ENCODE assay signal across 9 mouse cellular contexts in genomic region chr8:127178634-127179033, GRCm38 (mm10).
DNase-seq lines count a peak whose midpoint lies in the region; ATAC-seq and TF ChIP-seq lines count a peak whose summit lies in the region.
"Had no signal": no experiment of that assay in that cellular context is flagged by ENCODE, and none has a peak within 500 bp of the region (broad histone marks: within the 10 kb centered on the region; RNA-seq: fewer than 3 reads in every experiment).

No protein-coding gene starts in this region.

- ATAC-seq in heart, embryonic 11.5 days (replicated peaks; ENCODE audit: insufficient number of reproducible peaks, low FRiP score, low TSS enrichment), result no peak
- peak; percentile 77 for ATAC-seq in common myeloid progenitor, adult 5-6 weeks (replicated peaks; ENCODE audit: low read depth, poor library complexity, severe bottlenecking)
- peak; percentile 66; the same call in 1 of the 2 replicates for ATAC-seq in limb, embryonic 13.5 days (ENCODE audit: low FRiP score, low read depth)

- H3K9me3 ChIP-seq in heart, embryonic 11.5 days (replicated peaks; ENCODE audit: control insufficient read depth, low read length), result no peaks in the 10 kb centered on the region
- H3K9me3 ChIP-seq in ES-Bruce4 (replicated peaks; ENCODE audit: control insufficient read depth, insufficient read depth, low read length, poor library complexity, severe bottlenecking), result no peaks in the 10 kb centered on the region
- H3K9me3 ChIP-seq in hindbrain, embryonic 10.5 days, result no peaks in the 10 kb centered on the region
- H3K9me3 ChIP-seq in limb, embryonic 13.5 days, result no peaks in the 10 kb centered on the region
- H3K9me3 ChIP-seq: liver, embryonic 15.5 days had no signal

- no peak for TF ChIP-seq EP300 in ES-Bruce4 (IDR thresholded peaks at IDR 0.05; ENCODE audit: insufficient read depth, low read depth, low read length)

- H3K36me3 ChIP-seq in heart, embryonic 11.5 days (ENCODE audit: control insufficient read depth, insufficient read depth, low read length), result no peaks in the 10 kb centered on the region
- H3K36me3 ChIP-seq in ES-Bruce4 (ENCODE audit: control insufficient read depth, insufficient read depth, low read length, poor library complexity, severe bottlenecking), result no peaks in the 10 kb centered on the region
- H3K36me3 ChIP-seq in hindbrain, embryonic 10.5 days, result no peaks in the 10 kb centered on the region
- no peaks in the 10 kb centered on the region for H3K36me3 ChIP-seq in limb, embryonic 13.5 days
- H3K36me3 ChIP-seq: liver, embryonic 15.5 days had no signal

- H3K9ac ChIP-seq in heart, embryonic 11.5 days (ENCODE audit: low read depth, low read length), result no peak overlapping the region
- H3K9ac ChIP-seq in ES-Bruce4 (ENCODE audit: low read depth, poor library complexity, severe bottlenecking), result no peak overlapping the region
- H3K9ac ChIP-seq in limb, embryonic 13.5 days, result no peak overlapping the region
- H3K9ac ChIP-seq: liver, embryonic 15.5 days had no signal

- 53% methylated on average over 4 of the region's 4 CpGs for WGBS in heart, embryonic 11.5 days (ENCODE audit: insufficient replicate concordance)
- WGBS in hindbrain, embryonic 10.5 days, result 65% methylated on average over 4 of the region's 4 CpGs
- WGBS in limb, embryonic 13.5 days, result 45% methylated on average over 4 of the region's 4 CpGs

- no peak for TF ChIP-seq POLR2A in ES-Bruce4 (IDR thresholded peaks at IDR 0.05; ENCODE audit: insufficient read depth, low read length)

- peak; percentile 83 for DNase-seq in heart, adult 11 months
- DNase-seq in hindbrain, embryonic 10.5 days (ENCODE audit: low spot score), result peak; percentile 16
- DNase-seq in retina, adult 2 months (ENCODE audit: low read depth, low spot score), result peak; percentile 44
- no peak for DNase-seq in Muller cell, postnatal 12 days (ENCODE audit: inconsistent ontology term)

- H3K4me1 ChIP-seq in heart, embryonic 11.5 days (ENCODE audit: control insufficient read depth, insufficient read depth, low read length), result peaks cover 16% of the 10 kb centered on the region
- H3K4me1 ChIP-seq in ES-Bruce4 (ENCODE audit: control insufficient read depth, insufficient read depth, low read length), result no peaks in the 10 kb centered on the region
- H3K4me1 ChIP-seq in hindbrain, embryonic 10.5 days (replicated peaks), result peaks cover 15% of the 10 kb centered on the region
- H3K4me1 ChIP-seq in limb, embryonic 13.5 days, result peaks cover 23% of the 10 kb centered on the region

- no peak overlapping the region for H3K4me2 ChIP-seq in heart, embryonic 11.5 days
- no peak overlapping the region for H3K4me2 ChIP-seq in limb, embryonic 13.5 days (replicated peaks)
- H3K4me2 ChIP-seq: liver, embryonic 15.5 days had no signal

- H3K27me3 ChIP-seq in heart, embryonic 11.5 days (ENCODE audit: control insufficient read depth, insufficient read depth, low read length), result no peaks in the 10 kb centered on the region
- H3K27me3 ChIP-seq in ES-Bruce4 (ENCODE audit: control insufficient read depth, insufficient read depth, low read length, poor library complexity, severe bottlenecking), result no peaks in the 10 kb centered on the region
- H3K27me3 ChIP-seq in hindbrain, embryonic 10.5 days (ENCODE audit: insufficient read depth, poor library complexity, severe bottlenecking), result no peaks in the 10 kb centered on the region
- H3K27me3 ChIP-seq in limb, embryonic 13.5 days, result no peaks in the 10 kb centered on the region
- H3K27me3 ChIP-seq: liver, embryonic 15.5 days had no signal

- peak; percentile 12 for TF ChIP-seq CTCF in ES-Bruce4 (IDR thresholded peaks at IDR 0.05; ENCODE audit: low read depth, low read length)

- no peak overlapping the region for H3K27ac ChIP-seq in heart, embryonic 11.5 days (ENCODE audit: low read depth, low read length)
- no peak overlapping the region for H3K27ac ChIP-seq in ES-Bruce4 (ENCODE audit: insufficient read depth, low read length)
- no peak overlapping the region for H3K27ac ChIP-seq in hindbrain, embryonic 10.5 days
- no peak overlapping the region for H3K27ac ChIP-seq in limb, embryonic 13.5 days
- H3K27ac ChIP-seq: liver, embryonic 15.5 days had no signal

- no peak overlapping the region for H3K4me3 ChIP-seq in heart, embryonic 11.5 days (ENCODE audit: low read depth, low read length)
- H3K4me3 ChIP-seq in ES-Bruce4 (ENCODE audit: low read depth, low read length), result no peak overlapping the region
- no peak overlapping the region for H3K4me3 ChIP-seq in hindbrain, embryonic 10.5 days
- H3K4me3 ChIP-seq in limb, embryonic 13.5 days, result no peak overlapping the region
- H3K4me3 ChIP-seq: liver, embryonic 15.5 days had no signal
